Mouse (Mus musculus) kidney, adult 2 months (tissue): ENCODE measurements at regions not wholly inside any gene's neighbourhood (a gene's known extent, or its start where the extent isn't known, plus 50 kb on each side); places are given as distances from the start of the nearest gene placed in this dataset.

Experiments used
- DNase-seq: peaks from one replicate; pipeline ENCODE4 v3.0.0; 2021
- H3K27ac ChIP-seq: fragments of 200-500 bp; 2 replicates; pipeline ENCODE4 v1.5.1; 2012; ENCODE audit warnings: low read depth, low read length, control low read depth, inconsistent platforms; ENCODE audit not compliant: insufficient read depth
- H3K27me3 ChIP-seq: fragments of 200-500 bp; replicated peaks from 2 replicates; pipeline ENCODE4 v1.6.1; 2012; ENCODE audit warnings: mild to moderate bottlenecking, moderate library complexity, low read length, inconsistent platforms; ENCODE audit not compliant: control insufficient read depth, insufficient read depth
- H3K36me3 ChIP-seq: fragments of 200-500 bp; 2 replicates; pipeline ENCODE4 v1.6.1; 2012; ENCODE audit warnings: mild to moderate bottlenecking, moderate library complexity, low read length, inconsistent platforms; ENCODE audit not compliant: control insufficient read depth, insufficient read depth
- H3K4me1 ChIP-seq: fragments of 200-500 bp; 2 replicates; pipeline ENCODE4 v1.6.1; 2011; ENCODE audit warnings: low read length; ENCODE audit not compliant: control insufficient read depth, insufficient read depth
- H3K4me3 ChIP-seq: fragments of 200-500 bp; 2 replicates; pipeline ENCODE4 v1.5.1; 2011; ENCODE audit warnings: mild to moderate bottlenecking, low read depth, low read length, control low read depth; ENCODE audit not compliant: insufficient read depth
- CTCF ChIP-seq: fragments of 200-500 bp; conservative IDR thresholded peaks from 2 replicates; pipeline ENCODE4 v1.5.1; 2011; ENCODE audit warnings: low read depth, mild to moderate bottlenecking, control low read depth, low read length, moderate library complexity, mixed read lengths; ENCODE audit not compliant: insufficient read depth, insufficient read length
- POLR2A ChIP-seq: fragments of 200-500 bp; IDR thresholded peaks from one replicate; pipeline ENCODE4 v1.6.1; 2011; ENCODE audit warnings: low read depth, low read length, control low read depth
- WGBS: fragments of 180-500 bp; shearing (Covaris S2); methylation state at CpG from one replicate; pipeline ENCODE4 v1.1.7; 2018; 5-methylcytosine and 5-hydroxymethylcytosine counted together

DNA sequence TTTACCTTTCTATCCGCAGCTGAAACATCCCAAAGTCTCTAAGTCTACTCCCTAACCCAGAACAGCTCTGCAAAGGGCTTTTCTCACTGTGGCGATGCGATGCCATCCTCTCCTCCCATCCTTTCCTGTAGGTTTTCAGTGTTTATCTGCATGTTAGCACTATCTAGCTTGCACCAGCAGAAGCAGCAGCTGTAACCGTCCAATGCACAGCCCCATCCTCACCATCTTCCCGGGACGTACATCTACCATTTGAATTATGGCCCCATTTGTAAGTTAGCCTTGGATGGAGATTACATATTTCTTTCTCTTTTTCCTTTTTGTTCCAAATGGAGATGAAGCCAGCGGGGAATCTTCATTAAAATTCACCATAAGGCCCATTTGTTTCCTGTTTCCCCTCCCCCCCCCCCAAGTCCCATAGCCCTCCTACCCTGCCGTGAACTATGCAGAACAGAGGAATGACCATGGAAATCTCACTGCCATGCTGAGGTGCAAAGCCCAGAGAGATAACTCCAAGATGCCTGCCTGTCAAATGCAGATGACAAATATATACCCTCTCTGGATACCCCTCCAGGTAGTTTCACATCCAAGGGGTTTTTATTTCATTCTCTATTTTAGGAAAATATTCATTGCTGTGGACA lies 525.5 kb upstream of the Id4 start:
- no peak overlapping the region for H3K4me3 ChIP-seq
- H3K36me3 ChIP-seq: no peaks in the 10 kb centered on the region
- H3K27ac ChIP-seq: no peak overlapping the region
- no peaks in the 10 kb centered on the region for H3K4me1 ChIP-seq
- WGBS: 84% methylated on average over 8 of the region's 8 CpGs
- H3K27me3 ChIP-seq: no peaks in the 10 kb centered on the region
- TF ChIP-seq POLR2A: no peak
- no peak for TF ChIP-seq CTCF
- DNase-seq: no peak

DNA sequence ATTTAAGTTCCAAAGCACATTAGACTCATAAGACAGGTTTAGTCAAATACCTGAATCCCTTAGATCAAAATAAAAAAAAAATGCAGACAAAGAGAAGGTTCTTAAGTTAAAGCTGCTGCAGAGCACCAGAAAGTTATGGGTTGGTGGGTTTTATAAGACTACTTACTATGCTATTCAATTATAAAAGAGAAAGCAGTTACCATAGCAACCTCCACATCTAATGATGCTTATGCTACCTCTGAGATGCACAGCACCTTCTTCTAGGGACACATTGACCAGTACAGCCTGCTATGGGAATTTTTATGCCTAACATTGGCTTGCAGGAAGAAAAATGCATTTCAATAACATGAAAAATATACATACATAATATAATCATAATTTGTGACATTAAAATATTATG lies 512.1 kb upstream of the Id4 start:
- Histone ChIP-seq H3K4me1 (no peaks in the 10 kb centered on the region), H3K27me3 (no peaks in the 10 kb centered on the region), H3K36me3 (no peaks in the 10 kb centered on the region), H3K27ac (no peak overlapping the region), H3K4me3 (no peak overlapping the region)
- no peak for DNase-seq
- TF ChIP-seq POLR2A (no peak), CTCF (no peak)

DNA sequence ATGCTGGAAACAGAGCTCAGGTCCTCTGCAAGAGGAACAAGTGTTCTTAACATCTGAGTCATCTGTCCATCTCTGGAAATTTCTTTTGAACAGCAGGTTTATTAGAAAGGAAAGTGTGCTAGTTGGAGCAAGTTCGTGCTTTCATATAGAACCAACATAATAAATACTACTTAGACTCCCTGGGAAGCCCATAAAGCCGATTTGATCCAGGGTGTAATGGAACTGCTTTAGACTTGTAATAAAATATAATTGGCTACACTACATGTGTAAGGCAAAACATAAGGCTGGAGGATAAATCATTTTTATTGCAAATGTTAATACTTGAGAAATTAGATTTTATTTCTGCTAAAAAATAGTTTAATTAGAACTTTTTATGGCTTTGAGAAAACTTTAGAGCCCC lies 510.0 kb upstream of the Id4 start:
- no peak overlapping the region for H3K27ac ChIP-seq
- 69% methylated on average over 2 of the region's 2 CpGs for WGBS
- TF ChIP-seq CTCF (no peak), POLR2A (no peak)
- DNase-seq: no peak
- no peaks in the 10 kb centered on the region for H3K36me3 ChIP-seq
- no peak overlapping the region for H3K4me3 ChIP-seq
- no peaks in the 10 kb centered on the region for H3K4me1 ChIP-seq
- no peaks in the 10 kb centered on the region for H3K27me3 ChIP-seq

DNA sequence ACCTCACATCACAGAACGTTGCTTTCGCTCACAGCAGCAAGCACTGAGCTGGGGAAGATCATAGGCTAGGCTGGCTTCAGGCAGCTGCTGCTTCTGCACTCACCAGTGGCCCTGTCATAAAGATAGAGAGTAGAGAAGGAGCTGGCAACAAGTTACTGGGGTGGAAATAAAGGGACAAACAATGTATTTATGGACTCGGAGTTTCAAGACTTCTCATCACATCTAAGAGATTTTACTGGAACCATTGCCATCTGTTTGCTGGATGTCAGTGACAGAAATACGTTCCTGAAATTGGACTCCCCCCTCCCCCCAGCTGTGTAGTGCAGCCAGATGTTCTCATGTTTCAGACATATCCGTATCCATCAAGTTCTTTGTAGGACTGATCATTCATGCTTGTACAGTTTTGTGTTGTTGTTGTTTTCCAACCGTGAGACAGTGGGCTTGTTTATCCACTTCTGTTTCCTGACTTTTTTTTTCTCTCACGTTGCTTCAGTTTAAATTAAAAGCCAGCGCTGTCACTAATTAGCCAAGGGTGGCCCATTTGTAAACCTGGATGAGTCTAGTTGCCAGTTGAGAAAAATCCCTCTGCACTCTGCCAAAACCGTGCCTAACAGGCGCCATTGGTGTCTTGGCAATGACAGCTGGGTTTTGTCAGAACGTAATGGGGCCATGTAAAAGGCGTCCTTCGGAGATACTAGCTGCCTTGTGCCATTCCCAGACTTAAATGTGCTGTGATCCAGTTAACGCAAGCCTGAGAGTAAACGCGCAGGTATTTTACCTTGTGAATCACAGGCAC lies 496.0 kb upstream of the Id4 start:
- peak; percentile 42 for DNase-seq
- Histone ChIP-seq H3K27ac (no peak overlapping the region), H3K27me3 (no peaks in the 10 kb centered on the region), H3K36me3 (no peaks in the 10 kb centered on the region), H3K4me3 (no peak overlapping the region), H3K4me1 (peaks cover 3% of the 10 kb centered on the region; the same call in 1 of the 2 replicates)
- TF ChIP-seq POLR2A: no peak
- TF ChIP-seq CTCF: no peak
- 25% methylated on average over 16 of the region's 16 CpGs for WGBS

DNA sequence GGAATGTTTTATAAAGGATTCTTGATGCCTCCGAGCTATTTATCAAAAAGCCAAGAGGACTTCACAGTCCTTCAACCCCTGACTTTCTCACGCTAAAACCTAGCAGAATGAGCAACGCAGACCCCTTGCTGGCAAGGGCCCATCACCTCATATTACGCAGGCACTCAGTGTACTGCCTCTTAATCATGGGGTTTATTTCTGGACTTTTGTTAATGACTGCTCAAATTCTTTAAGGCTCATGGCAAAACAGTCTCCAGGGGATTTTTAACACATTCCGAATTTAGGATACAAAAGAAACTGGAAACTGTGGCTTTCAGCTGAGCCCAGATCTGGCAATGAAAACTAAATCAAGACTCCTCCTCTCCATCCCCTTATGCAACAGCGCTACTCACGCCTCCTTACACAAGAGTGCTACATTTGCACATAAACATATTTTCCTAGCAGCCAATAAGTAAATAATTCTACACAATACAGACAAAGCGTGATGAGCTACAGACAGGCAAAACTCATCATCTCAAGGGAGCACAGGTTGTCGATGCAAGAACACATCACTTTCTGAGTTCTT lies 492.0 kb upstream of the Id4 start:
- no peak overlapping the region for H3K4me3 ChIP-seq

DNA sequence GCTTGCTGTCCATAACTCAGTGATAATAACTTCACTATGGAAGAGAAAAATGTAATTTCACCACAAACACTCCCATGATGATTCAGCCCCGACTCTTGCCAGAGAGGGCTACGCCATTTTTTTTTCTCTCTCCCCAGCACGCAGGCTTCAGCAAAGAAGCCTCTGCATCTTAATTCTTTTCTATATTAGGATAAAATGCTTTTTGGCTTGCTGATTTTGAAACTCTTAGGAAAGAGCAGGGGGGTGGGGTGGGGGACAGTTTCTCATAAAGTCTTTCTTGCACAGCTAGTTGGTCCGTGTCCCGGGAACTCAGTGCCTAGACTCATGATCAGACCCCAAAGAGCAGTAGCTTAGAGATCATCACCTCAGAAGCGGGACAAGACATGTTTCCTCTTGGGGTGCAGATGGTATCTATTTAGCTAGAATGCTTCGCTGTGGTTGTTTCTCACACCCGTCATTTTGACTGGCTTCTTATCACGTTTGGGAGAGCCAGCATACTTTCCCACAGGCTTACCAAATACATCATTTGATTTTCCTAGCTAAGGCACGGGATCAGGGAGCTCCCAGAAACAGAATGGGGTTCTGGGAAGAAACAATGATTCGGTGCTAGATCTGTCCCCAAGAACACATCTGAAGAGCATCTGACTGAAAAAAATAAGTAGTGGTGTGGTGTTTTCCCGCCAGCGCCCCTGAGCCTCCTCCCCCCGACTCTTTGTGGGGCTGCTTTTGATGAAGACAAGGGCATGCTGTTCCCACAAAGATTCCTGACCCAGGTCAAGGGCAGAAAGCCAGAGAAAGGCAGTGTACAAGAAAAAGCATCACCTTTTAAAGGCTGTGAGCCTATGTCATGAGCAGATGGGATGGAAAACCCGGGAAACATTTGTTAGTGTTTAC lies 483.6 kb upstream of the Id4 start:
- no peaks in the 10 kb centered on the region for H3K27me3 ChIP-seq
- no peaks in the 10 kb centered on the region for H3K4me1 ChIP-seq
- no peak overlapping the region for H3K4me3 ChIP-seq
- TF ChIP-seq CTCF: no peak
- no peak for TF ChIP-seq POLR2A
- no peak for DNase-seq
- 64% methylated on average over 15 of the region's 15 CpGs for WGBS
- no peaks in the 10 kb centered on the region for H3K36me3 ChIP-seq
- H3K27ac ChIP-seq: no peak overlapping the region

More for the DNA sequence above, 492.0 kb upstream of the Id4 start:
- Histone ChIP-seq H3K27ac (no peak overlapping the region), H3K36me3 (no peaks in the 10 kb centered on the region), H3K27me3 (no peaks in the 10 kb centered on the region), H3K4me1 (peaks cover 3% of the 10 kb centered on the region; the same call in 1 of the 2 replicates)
- TF ChIP-seq CTCF (no peak), POLR2A (no peak)
- DNase-seq: no peak
- WGBS: 84% methylated on average over 9 of the region's 9 CpGs
